Mouse (Mus musculus) erythroid progenitor cell, adult 5-6 weeks (primary cell): ENCODE measurements around the gene Pgpep1l. TPM values are rescaled to one million over a fixed set of nuclear protein-coding genes. Genes with fewer than 3 reads are reported as not detected.

Experiments used
- ATAC-seq: replicated peaks from 2 replicates; pipeline ENCODE4 v1.8.0; 2016; ENCODE audit warnings: moderate number of reproducible peaks, mild to moderate bottlenecking, moderate TSS enrichment, inconsistent platforms; ENCODE audit not compliant: poor library complexity, low FRiP score, severe bottlenecking
- total RNA-seq, 2 experiments: library from RNA; stranded (forward) in 1 of 2; stranded (reverse) in 1 of 2; fragments of 150-400 nt in 1 of 2; fragments of 186-747, 209-891 nt in 1 of 2; gene quantifications; 2 replicates each; pipeline versions ENCODE4 v1.2.3 to v1.2.4; 2015 to 2017; ENCODE audit warnings: low replicate concordance in 2 of 2

The Pgpep1l gene
- total RNA-seq, 2 experiments from 2014 or later = not detected

GRCm38 (mm10) chr7:68225427-68226054 lies 38.5 kb downstream of the Pgpep1l start:
- ATAC-seq = no peak

GRCm38 (mm10) chr7:68224006-68224405 lies 40.0 kb downstream of the Pgpep1l start:
- no peak for ATAC-seq

DNA sequence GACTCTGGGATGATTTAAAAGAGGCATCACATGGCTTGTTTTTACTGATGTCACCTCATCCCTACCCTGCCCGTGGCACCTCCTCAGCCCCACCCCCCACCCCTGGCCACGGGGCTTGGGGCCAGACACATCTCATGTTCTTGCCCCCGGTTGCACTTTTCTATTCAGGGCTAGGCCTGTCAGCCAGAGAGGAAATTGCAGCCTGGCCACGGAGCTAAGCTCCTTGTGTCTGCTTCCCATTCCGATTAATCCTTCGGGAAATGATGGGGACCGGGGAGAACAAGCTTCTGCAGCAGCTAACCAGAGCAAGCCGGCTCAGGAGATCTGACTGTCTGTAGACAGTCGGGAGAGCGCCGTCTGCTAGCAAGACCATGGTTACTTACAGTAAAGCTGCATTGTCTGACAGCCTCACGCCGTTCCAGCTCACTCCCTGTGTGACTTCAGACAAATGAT lies 40.7 kb downstream of the Pgpep1l start:
- no peak for ATAC-seq

DNA sequence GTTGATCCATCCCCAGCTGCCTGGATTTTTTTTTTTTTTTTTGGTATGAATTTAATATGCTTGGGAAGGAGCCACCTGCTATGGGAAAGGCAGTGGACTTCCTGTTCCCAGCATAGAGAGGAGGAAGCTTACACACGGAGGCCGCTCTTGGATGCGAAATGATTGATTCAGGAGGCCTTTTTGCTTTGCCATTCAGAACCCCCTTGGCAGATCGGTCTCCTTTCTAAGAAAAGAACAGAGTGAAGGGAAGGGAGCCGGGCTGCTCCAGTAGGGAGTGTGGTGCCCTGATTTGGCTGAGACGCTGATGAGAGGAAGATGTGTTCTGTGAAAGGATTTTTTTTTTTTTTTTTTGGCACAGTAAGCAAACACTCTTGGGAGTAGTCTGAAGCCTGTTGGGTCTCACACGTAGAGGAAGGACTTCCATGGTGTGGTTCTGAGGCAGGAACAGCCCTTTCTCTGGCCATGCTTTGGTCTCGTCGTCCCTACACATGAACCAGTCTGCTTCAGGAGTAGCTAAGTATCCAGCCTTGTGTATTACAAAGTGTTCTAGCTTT lies 42.3 kb downstream of the Pgpep1l start:
- no peak for ATAC-seq

DNA sequence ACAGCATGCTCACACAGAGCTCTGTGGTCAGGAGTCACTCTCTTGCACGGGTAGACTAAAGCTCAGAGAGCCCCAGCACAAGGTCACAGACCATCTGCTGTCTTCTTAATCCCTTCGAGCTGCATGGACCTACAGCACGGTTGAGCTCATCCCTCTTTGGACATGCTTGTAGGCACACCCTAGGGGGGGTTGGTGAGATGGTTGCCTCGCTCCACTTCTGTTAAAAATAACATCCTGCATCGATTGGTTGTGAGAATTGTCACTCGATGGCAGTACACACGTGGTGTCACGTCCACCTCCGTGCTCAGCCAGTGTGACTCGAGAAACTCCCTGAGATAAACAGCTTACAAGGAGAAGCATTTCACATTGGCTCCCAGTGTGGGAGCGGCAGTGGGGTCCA lies 45.2 kb downstream of the Pgpep1l start:
- no peak for ATAC-seq

DNA sequence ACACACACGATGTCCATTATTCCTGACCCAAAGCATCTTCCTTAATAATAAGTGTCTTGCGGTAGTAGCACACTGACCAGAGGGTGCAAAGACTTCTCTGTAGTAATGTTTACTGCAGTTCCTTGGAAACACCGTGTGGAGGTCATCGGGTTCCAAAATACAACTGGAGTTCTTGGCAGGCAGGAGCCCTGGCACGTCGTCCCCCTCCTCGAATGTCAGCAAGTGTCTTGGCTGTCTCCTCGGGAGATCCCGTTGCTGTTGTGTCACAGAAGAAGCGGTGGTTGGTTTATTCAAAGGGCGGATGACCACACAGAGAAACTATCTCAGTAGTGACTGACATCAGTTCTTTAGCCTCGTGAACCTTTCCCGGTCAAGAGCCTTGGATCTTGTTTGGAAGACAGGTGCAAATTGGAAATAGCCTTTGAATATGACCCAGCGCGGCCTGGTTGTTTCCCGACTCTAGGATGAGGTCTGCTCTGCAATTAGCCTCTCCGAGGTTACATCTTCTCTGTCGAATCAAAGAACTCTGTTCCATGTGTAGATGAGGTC lies 48.4 kb downstream of the Pgpep1l start:
- ATAC-seq = no peak

- ATAC-seq = no peak
Measured at GRCm38 (mm10) chr7:68213842-68214241, 50.2 kb downstream of the Pgpep1l start.

- ATAC-seq = no peak
Measured at GRCm38 (mm10) chr7:68211883-68212282, 52.1 kb downstream of the Pgpep1l start.

- no peak for ATAC-seq
Measured at GRCm38 (mm10) chr7:68210417-68210816, 53.6 kb downstream of the Pgpep1l start.

DNA sequence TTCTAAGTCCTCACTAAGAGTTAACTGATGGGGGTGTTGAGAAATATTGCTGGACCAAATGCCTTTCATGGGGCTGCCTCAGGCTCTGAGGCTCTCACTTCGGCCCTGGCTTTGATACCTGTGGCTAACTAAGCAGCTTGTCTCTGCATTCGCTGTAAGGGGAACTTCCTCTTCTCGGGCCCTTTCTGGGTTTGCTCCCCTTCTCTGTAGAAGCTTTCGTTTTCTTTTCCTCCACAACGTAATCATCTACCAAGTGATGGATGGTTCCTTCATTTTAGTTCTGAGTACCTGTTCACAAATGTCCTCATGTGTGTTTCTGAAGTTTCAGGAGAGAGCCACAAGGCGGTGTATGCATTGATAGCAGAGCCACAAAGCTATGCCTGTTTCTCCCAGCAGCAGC lies 55.0 kb downstream of the Pgpep1l start:
- no peak for ATAC-seq

DNA sequence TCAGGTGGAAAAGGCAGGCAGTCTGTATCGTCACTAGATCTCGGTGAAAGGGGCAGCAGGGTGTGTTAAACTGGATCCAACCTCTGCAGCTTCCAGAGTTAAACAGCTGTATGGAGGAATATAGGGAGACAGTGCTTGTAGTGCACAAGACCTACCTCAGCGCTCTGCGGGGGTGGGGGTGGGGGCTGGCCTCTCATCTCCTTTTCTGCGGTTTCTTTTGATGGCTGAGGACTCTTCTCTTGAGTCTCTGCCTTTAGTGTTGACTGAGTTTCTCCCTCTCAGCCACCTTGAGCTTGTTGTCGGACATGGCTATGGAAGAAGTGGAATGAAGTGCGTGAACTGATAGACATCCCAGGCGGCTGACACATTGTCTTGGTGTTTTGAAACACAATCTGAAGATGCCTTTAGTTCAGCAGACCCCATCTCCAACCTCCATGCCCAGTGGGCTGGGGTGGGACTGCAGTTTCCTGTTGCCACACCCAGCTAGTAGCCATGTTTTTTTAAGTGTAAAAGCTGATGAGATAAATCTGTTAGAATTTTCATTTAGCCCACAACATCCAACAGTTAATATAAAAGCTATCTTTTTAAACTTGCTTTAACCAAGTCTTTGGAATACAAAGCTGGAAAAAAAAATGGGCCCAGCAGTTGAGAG lies 58.1 kb downstream of the Pgpep1l start:
- ATAC-seq = no peak

GRCm38 (mm10) chr7:68199609-68200008 lies 64.4 kb downstream of the Pgpep1l start:
- no peak for ATAC-seq

- no peak for ATAC-seq
Measured at GRCm38 (mm10) chr7:68193958-68194695, 69.9 kb downstream of the Pgpep1l start.

GRCm38 (mm10) chr7:68189691-68190456 lies 74.2 kb downstream of the Pgpep1l start:
- no peak for ATAC-seq

DNA sequence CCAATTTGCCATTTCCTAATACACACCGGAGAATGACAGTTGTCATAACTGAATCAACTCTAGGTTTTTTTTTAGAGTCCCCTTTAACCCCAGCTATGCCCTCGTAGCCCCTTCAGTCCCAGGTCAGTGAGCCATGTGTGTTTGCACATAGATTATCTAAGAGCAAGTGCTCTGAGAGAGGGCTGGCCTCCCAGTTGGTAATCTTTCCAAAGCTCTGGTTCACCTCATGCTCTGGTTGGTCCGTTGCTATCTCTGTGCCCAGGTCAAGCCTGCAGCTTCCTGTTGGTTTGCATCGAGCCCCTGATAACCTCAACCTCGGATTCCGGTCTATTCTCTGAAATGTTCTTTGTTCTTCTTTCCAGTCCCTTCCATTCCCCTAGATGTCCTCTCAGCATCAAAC lies 74.8 kb downstream of the Pgpep1l start:
- no peak for ATAC-seq

Other genes starting within 250 kb of the Pgpep1l start
- gene Fam169b, start 9.6 kb upstream of the Pgpep1l start, total RNA-seq (2015; ENCODE audit: low replicate concordance) = 2.2 and 2.5 TPM in 2 replicates
- gene Fam169b, start 9.6 kb upstream of the Pgpep1l start, total RNA-seq (2017; ENCODE audit: low replicate concordance) = 0.51 and 3.0 TPM in 2 replicates